Mouse (Mus musculus) midbrain, embryonic 14.5 days (tissue): ENCODE results near the gene Fbxo36. TPM values are rescaled to one million over a fixed set of nuclear protein-coding genes. Genes with fewer than 3 reads are reported as not detected.

Experiments
- ATAC-seq: fragments of 200-750 bp; cut with Nextera tagmentation; 2 replicates; pipeline ENCODE4 v1.8.0; 2017; ENCODE audit warnings: moderate number of reproducible peaks, moderate library complexity; ENCODE audit not compliant: low FRiP score, low TSS enrichment
- DNase-seq: peaks from one replicate; pipeline ENCODE4 v3.0.0-alpha.2; 2015
- H3K27ac ChIP-seq: fragments of 300-500 bp; sonication (generic); replicated peaks from 2 replicates; pipeline ENCODE4 v1.5.1; 2014; ENCODE audit warnings: mild to moderate bottlenecking, low read depth, low read length, moderate library complexity
- H3K27me3 ChIP-seq: fragments of 300-500 bp; sonication (generic); 2 replicates; pipeline ENCODE4 v1.6.1; 2014; ENCODE audit warnings: low read length, control low read depth, mixed read lengths; ENCODE audit not compliant: control insufficient read depth, insufficient read depth
- H3K36me3 ChIP-seq: fragments of 300-500 bp; sonication (generic); 2 replicates; pipeline ENCODE4 v1.6.1; 2014; ENCODE audit warnings: low read length, control low read depth; ENCODE audit not compliant: control insufficient read depth, insufficient read depth
- H3K4me1 ChIP-seq: fragments of 300-500 bp; sonication (generic); 2 replicates; pipeline ENCODE4 v1.6.1; 2014; ENCODE audit warnings: mild to moderate bottlenecking, antibody characterized with exemption, low read length, control low read depth; ENCODE audit not compliant: control insufficient read depth, insufficient read depth
- H3K4me2 ChIP-seq: fragments of 300-500 bp; sonication (generic); 2 replicates; pipeline ENCODE4 v1.6.1; 2014; ENCODE audit warnings: mild to moderate bottlenecking, low read length, moderate library complexity
- H3K4me3 ChIP-seq: fragments of 300-500 bp; sonication (generic); replicated peaks from 2 replicates; pipeline ENCODE4 v1.5.1; 2014; ENCODE audit warnings: low read depth, low read length
- H3K9ac ChIP-seq: fragments of 300-500 bp; sonication (generic); replicated peaks from 2 replicates; pipeline ENCODE4 v1.6.1; 2014; ENCODE audit warnings: mild to moderate bottlenecking, low read length, moderate library complexity
- H3K9me3 ChIP-seq: fragments of 300-500 bp; sonication (generic); 2 replicates; pipeline ENCODE4 v1.6.1; 2016; ENCODE audit warnings: low read length, control low read depth, mixed read lengths; ENCODE audit not compliant: control insufficient read depth
- WGBS: fragments of 180-500 bp; shearing (Covaris S2); extraction: QIAGEN DNeasy Blood & Tissue Kit; methylation state at CpG from one replicate; pipeline ENCODE4 v1.1.7; 2014; 5-methylcytosine and 5-hydroxymethylcytosine counted together
- polyA plus RNA-seq: library from polyadenylated mRNA; unstranded; fragments of >200 nt; fragmentation: Nextera tagmentation; extraction: Ambion mirVana; gene quantifications from 2 replicates; pipeline ENCODE4 v1.2.1, GENCODE M21; 2014

The Fbxo36 gene
- polyA plus RNA-seq, 1 experiment from 2014 or later, result 6.3 TPM

- no peak for ATAC-seq
- WGBS, result 91% methylated on average over 4 of the region's 4 CpGs
- H3K36me3 ChIP-seq, result peaks cover 35% of the 10 kb centered on the region
- 0 out of 2 replicates have a peak, but pooled peaks cover 2% of the 10 kb centered on the region for H3K4me1 ChIP-seq
- no peak overlapping the region for H3K27ac ChIP-seq
- DNase-seq, result no peak
- H3K4me2 ChIP-seq, result no peak overlapping the region
- no peaks in the 10 kb centered on the region for H3K27me3 ChIP-seq
- no peak overlapping the region for H3K4me3 ChIP-seq
- H3K9ac ChIP-seq, result no peak overlapping the region
- H3K9me3 ChIP-seq, result no peaks in the 10 kb centered on the region
These were observed 75.4 kb downstream of the Fbxo36 start for GRCm38 (mm10) chr1:84915010-84915409.

- Histone ChIP-seq H3K27ac (no peak overlapping the region), H3K4me3 (no peak overlapping the region), H3K36me3 (peaks cover 16% of the 10 kb centered on the region), H3K27me3 (no peaks in the 10 kb centered on the region), H3K4me2 (no peak overlapping the region), H3K9me3 (no peaks in the 10 kb centered on the region), H3K4me1 (no peaks in the 10 kb centered on the region), H3K9ac (no peak overlapping the region)
- ATAC-seq (no peak), DNase-seq (no peak)
- 98% methylated on average over 3 of the region's 3 CpGs for WGBS
These were observed 79.2 kb downstream of the Fbxo36 start for GRCm38 (mm10) chr1:84918865-84919264.

GRCm38 (mm10) chr1:84923432-84923831 lies 83.8 kb downstream of the Fbxo36 start:
- Histone ChIP-seq H3K4me2 (no peak overlapping the region), H3K36me3 (peaks cover 37% of the 10 kb centered on the region), H3K9ac (no peak overlapping the region), H3K27me3 (no peaks in the 10 kb centered on the region), H3K27ac (no peak overlapping the region), H3K4me3 (no peak overlapping the region), H3K4me1 (no peaks in the 10 kb centered on the region), H3K9me3 (no peaks in the 10 kb centered on the region)
- 80% methylated on average over 2 of the region's 2 CpGs for WGBS
- no peak for DNase-seq
- no peak for ATAC-seq

GRCm38 (mm10) chr1:84924134-84924533 lies 84.5 kb downstream of the Fbxo36 start:
- Histone ChIP-seq H3K27ac (no peak overlapping the region), H3K27me3 (no peaks in the 10 kb centered on the region), H3K4me1 (no peaks in the 10 kb centered on the region), H3K4me3 (no peak overlapping the region), H3K4me2 (no peak overlapping the region), H3K36me3 (peaks cover 36% of the 10 kb centered on the region), H3K9ac (no peak overlapping the region), H3K9me3 (no peaks in the 10 kb centered on the region)
- WGBS, result 90% methylated on average over 6 of the region's 6 CpGs
- DNase-seq (no peak), ATAC-seq (no peak)

GRCm38 (mm10) chr1:84925599-84925998 lies 86.0 kb downstream of the Fbxo36 start:
- Histone ChIP-seq H3K4me3 (no peak overlapping the region), H3K27me3 (no peaks in the 10 kb centered on the region), H3K36me3 (peaks cover 34% of the 10 kb centered on the region), H3K4me1 (no peaks in the 10 kb centered on the region), H3K27ac (no peak overlapping the region), H3K9me3 (no peaks in the 10 kb centered on the region), H3K9ac (no peak overlapping the region), H3K4me2 (no peak overlapping the region)
- 73% methylated on average over 9 of the region's 9 CpGs for WGBS
- DNase-seq (no peak), ATAC-seq (no peak)

GRCm38 (mm10) chr1:84933472-84934150 lies 94.0 kb downstream of the Fbxo36 start:
- peak; percentile 93 for DNase-seq
- Histone ChIP-seq H3K9ac (peak overlapping the region; percentile 95), H3K27me3 (no peaks in the 10 kb centered on the region), H3K4me1 (peaks cover 10% of the 10 kb centered on the region), H3K9me3 (no peaks in the 10 kb centered on the region), H3K27ac (peak overlapping the region; percentile 96), H3K36me3 (peaks cover 7% of the 10 kb centered on the region), H3K4me3 (peak overlapping the region; percentile 57), H3K4me2 (peak overlapping the region; percentile 68)
- ATAC-seq, result peak; percentile 19; the same call in 1 of the 2 replicates
- 9% methylated on average over 22 of the region's 22 CpGs for WGBS

- DNase-seq (peak; percentile 74), ATAC-seq (no peak)
- H3K36me3 ChIP-seq, result peaks cover 2% of the 10 kb centered on the region
- peak overlapping the region; percentile 68 for H3K4me2 ChIP-seq
- peak overlapping the region; percentile 95 for H3K9ac ChIP-seq
- 1% methylated on average over 12 of the region's 12 CpGs for WGBS
- H3K4me1 ChIP-seq, result peaks cover 10% of the 10 kb centered on the region
- H3K4me3 ChIP-seq, result peak overlapping the region; percentile 57
- H3K27ac ChIP-seq, result peak overlapping the region; percentile 96
- no peaks in the 10 kb centered on the region for H3K9me3 ChIP-seq
- H3K27me3 ChIP-seq, result no peaks in the 10 kb centered on the region
These were observed 94.5 kb downstream of the Fbxo36 start for GRCm38 (mm10) chr1:84934151-84934502.

- WGBS, result under 1% methylated on average over 59 of the region's 59 CpGs
- Histone ChIP-seq H3K9ac (peak within 1 kb of the TSS; percentile 95), H3K9me3 (no peaks in the 10 kb centered on the region), H3K4me3 (peak within 1 kb of the TSS; percentile 57), H3K27ac (peak within 1 kb of the TSS; percentile 96), H3K27me3 (no peaks in the 10 kb centered on the region), H3K36me3 (no peaks in the 10 kb centered on the region), H3K4me2 (peak within 1 kb of the TSS; percentile 68), H3K4me1 (peaks cover 10% of the 10 kb centered on the region)
- peak; percentile 93 for DNase-seq
- ATAC-seq, result peak; percentile 86
These were observed 95.1 kb downstream of the Fbxo36 start, which contains the start of gene Slc16a14 for GRCm38 (mm10) chr1:84934503-84935333. Slc16a14 (minus strand) TSS chr1:84935134.
